Mouse (Mus musculus) urinary bladder, postnatal 4 days (tissue): Measurements from ENCODE around the gene Tk1.
"Not testable (repeated sequence)": the region's sequence is repeated elsewhere in the genome, so short reads cannot be mapped to it uniquely, and the experiment has no call there.

Experiments
- DNase-seq, 2 experiments: peaks; one replicate each; pipeline ENCODE4 v3.0.0; 2021 to 2022; ENCODE audit warnings: low spot score in 2 of 2

The Tk1 gene

GRCm38 (mm10) chr11:117791441-117791761 is 34.5 kb downstream of the Tk1 start:
- DNase-seq: no peak

- DNase-seq: peak in 1 of 2 experiments; percentile 61
These were observed 35.0 kb downstream of the Tk1 start for GRCm38 (mm10) chr11:117790703-117791440.

DNA sequence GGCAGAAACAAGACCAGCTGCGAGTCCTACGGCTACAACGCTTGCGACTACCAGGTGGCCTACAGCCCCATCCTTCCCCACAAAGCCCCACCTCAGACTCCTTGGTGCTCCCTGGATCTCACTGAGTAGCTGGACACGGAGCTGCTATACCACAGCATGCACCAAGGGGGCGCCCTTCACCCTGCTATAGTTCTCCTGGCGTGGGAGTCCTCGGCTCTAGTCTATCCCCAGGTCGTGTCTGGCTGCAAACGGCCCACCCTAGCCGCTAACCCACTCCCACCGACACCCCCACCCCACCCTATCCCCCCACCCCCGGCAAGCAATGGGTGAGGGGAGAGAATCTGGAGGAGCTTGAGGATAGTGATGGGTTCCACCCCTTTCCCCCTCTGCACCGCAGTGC is 35.6 kb downstream of the Tk1 start:
- peak; percentile 65 to 78 for DNase-seq

- not testable (repeated sequence) for DNase-seq
These were observed 37.4 kb downstream of the Tk1 start for GRCm38 (mm10) chr11:117788481-117788880.

- DNase-seq: no peak
These were observed 39.6 kb downstream of the Tk1 start for GRCm38 (mm10) chr11:117786294-117786693.

DNA sequence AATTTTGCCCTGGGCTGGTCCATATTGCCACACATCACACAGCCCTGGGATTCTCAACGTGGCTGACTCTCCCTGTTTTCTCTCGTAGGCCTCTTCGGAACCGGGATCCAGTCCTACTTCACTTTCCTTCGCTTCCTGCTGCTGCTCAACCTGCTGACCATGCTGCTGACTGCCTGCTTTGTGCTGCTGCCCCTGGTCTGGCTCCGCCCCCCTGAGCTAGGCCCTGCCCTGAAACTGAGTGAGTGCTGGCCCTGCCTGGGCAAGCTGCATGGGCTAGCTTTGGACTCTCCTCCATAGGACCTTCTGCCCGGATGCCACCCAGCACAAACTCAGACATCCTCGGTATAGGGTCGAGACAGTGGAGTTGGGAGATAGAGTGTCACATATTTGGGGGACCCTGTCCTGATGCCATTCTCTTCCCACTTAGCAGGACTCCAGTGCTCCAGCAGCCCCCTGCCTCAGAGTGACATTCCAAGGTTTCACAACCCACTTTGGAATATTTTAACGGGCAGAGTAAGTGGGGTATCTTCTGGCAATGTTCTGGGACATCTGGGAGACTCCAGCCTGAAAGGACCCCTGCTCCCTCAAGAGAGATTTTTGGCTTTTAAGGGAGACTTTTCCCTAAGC is 42.1 kb downstream of the Tk1 start:
- no peak for DNase-seq

- peak in 1 of 2 experiments; percentile 43 for DNase-seq
These were observed 42.8 kb downstream of the Tk1 start for GRCm38 (mm10) chr11:117783089-117783488.

DNA sequence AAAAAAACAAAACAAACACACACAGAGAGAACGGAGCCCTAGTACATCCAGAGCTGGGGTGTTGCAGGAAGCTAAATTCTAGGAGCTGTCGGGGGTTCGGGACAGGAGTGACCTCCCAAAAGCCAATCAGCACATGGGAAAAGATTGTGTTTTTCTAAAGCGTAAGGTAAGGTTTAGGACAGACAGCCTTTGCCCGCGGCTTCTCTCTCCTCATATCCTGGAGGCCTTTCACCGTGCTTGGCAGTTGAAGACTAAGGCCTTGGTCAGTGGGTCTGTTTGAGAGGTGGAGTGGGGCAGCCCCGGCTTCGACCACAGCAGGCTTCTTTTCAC is 43.2 kb downstream of the Tk1 start:
- DNase-seq: no peak

DNA sequence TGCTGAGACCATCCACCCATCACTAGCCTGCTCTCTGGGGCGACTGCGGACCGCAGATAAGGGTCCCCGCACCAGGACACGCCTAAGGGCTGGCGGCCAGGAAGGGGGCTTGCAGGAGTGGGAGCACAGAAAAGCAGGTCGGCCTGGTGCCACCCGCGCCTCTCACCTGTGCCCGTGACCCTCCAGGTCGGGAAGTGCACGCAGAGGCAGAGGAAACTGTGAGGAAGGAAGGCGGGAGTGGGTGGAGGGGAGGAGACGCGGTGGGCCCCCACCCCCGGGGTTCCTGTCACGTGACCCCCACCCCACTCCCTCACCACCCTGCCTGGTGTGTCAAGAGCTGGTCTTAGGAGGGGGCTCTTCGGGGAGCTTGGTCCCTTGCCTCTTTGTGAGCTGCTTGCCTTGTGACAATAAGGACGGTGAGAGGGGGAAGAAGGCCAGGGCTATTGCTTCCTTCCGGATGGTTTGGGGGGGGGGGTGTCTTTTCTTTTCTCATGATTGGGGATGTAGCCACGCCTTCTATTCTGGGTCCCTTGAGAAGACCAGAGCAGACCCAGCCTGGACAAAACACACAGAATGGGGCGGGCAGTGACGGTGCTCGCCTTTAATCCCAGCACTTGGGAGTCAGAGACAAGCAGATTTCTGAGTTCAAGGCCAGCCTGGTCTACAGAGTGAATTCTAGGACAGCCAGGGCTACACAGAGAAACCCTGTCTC is 43.7 kb downstream of the Tk1 start, which contains the start of the genes Tmc8 and Tmc6:
TSS of gene Tmc8 (plus strand) at position 84 of the 712 bp plus-strand sequence.
TSS of gene Tmc6 (minus strand) at position 206 of the 712 bp plus-strand sequence.
- no peak for DNase-seq

GRCm38 (mm10) chr11:117781199-117781821 is 44.6 kb downstream of the Tk1 start:
- peak in 1 of 2 experiments; percentile 56 for DNase-seq

- peak; percentile 82 to 90 for DNase-seq
These were observed 45.2 kb downstream of the Tk1 start for GRCm38 (mm10) chr11:117780582-117781111.

DNA sequence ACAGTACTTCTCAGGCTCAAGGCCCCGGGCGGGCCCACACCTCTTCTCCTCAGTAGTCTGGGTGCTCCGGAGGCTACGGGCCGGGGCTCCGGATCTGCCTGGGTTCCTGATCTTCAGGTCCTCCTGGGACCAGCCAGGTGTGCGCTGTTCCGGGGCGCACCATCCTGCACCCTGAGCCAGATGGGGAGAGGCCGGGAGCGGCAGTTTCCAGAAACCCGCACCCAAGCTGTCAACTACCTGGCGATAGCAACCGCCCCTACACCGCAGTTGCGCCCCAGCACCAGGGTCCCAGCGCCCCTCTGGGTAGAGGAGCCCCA is 45.7 kb downstream of the Tk1 start:
- DNase-seq: no peak

- DNase-seq: peak in 1 of 2 experiments; percentile 68
These were observed 46.3 kb downstream of the Tk1 start for GRCm38 (mm10) chr11:117779434-117780198.

DNA sequence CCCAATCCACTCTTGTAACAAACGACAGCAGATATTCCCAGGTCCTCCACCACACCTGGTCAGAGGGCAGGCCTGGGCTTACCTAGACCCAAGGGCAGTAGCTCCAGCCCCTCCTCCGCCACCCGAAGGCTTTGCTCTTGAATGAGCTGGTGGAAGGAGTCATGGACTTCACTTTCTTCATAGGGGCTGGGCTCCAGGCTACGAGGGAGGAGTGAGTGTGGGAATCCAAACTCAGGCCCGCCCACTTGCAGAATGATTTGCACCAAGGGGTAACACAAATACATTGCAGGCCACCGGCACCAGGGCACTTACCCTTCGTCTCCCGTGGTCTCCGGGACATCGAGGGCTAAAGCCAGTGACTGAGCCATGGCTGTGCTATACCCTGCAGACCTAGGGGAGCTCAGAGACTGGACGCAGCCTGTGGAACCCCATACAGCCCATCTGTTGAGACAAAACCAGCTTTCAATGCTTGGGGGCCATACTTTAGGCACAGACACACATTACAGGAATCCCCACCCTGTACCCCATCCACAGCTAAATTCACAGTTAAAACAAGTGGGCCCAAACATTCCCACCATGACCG is 47.0 kb downstream of the Tk1 start:
- no peak for DNase-seq

DNA sequence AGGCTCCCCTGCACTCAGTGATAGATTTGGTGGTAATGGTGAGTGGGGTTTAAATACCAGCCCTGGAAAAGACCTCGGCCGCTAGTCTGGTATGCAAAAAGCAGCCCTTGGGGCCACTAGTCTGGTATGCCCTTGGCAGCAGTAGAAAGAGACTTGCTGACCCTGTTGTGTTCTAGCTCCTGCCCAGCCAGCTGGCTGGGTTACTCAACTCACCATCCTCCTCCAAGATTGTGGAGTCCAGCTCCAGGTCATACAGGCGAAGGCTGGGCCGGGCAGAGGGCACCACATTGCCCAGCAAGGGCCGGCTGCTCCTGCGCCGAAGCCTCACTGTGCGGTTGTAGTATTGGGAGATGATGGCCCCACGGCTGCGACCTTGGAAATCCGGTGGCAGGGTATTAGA is 47.9 kb downstream of the Tk1 start:
- no peak for DNase-seq

- DNase-seq: no peak
These were observed 48.8 kb downstream of the Tk1 start for GRCm38 (mm10) chr11:117777111-117777510.

DNA sequence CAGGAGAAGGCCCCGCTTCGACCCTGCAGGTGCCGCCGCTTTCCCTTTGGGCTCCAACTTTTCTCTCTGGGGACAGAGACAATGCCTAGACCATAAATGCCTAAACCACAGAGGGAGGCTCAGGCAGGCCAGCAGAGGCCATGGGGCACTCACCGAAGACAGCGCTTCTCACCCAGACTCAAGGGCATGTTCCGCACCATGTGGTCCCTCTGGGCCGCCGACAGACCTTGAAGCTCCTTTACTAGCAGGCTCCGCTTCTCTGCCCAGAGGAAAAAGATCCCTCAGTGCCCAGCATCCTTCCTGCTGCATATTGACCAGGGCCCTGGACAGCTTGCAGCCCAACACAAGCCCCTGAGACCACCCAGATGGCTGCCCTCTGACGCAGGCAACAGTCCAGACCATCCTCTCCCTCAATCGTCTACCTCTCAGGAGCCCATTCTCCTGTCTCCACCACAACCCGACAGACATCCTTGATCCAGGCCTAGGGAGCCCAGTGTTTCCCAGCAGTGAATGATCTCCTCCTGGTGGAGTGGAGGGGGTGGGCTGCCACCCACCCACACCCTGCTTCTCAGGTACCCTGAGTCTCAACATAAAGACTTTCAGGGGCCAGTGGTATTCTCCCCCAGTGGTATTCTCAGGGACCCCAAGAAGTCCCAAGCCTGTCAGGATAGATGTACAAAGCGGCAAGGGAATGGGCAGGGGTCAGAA is 49.7 kb downstream of the Tk1 start:
- DNase-seq: no peak

GRCm38 (mm10) chr11:117775540-117775939 is 50.4 kb downstream of the Tk1 start:
- no peak for DNase-seq

- no peak for DNase-seq
These were observed 51.0 kb downstream of the Tk1 start for GRCm38 (mm10) chr11:117774925-117775324.

DNA sequence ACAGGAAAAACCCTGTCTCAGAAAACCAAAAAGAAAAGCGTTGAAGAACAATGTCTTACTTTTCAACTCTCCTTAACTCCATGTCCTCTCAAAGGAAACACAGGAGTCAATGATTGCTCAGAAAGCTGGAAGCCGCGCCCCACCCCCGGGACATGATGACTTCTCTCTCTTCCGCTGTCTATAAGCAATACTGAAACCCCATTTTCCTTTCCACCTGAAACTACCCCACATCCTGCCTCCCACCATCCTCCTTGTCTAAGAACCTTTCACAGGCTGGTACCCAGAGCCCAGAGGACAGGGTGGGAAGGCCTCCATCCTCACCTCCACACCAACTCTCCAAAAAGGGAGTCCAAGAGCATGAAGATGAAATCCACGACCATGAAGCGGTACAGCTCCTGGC is 53.5 kb downstream of the Tk1 start:
- DNase-seq: no peak

DNA sequence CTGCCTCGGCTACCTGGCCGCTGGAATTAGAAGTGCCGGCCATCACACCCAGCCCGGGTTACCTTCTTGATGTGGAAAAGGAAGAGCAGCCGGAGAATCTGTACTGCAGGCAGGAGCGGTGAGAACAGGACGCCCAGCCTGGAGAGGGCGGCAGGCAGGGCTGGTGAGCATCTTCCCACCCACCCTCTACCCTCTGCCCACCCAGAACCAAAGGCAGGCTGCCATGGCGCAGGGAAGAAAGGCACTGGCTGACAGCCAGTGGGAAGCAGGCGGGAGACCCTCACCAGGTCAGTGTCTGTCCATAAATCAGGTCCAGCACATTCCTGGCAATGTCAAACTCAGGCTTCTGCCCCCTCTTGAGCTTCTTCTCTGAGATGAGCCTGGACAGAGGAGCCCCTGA is 55.5 kb downstream of the Tk1 start:
- DNase-seq: no peak
